Mouse (Mus musculus) layer of hippocampus, adult 6 months (tissue): ENCODE results near the gene Olfr1302. TPM values are rescaled to one million over a fixed set of nuclear protein-coding genes. Genes with fewer than 3 reads are reported as not detected.

Source experiments
- long read RNA-seq, 2 experiments: library from polyadenylated mRNA; unstranded; transcript quantifications; one replicate each; pipeline ENCODE4 v2.0.0; 2019 to 2020
- polyA plus RNA-seq: library from polyadenylated mRNA; unstranded; fragments of <200 nt; fragmentation: Nextera tagmentation; gene quantifications from 2 replicates; pipeline ENCODE4 v1.2.3, GENCODE M21; 2021

Olfr1302 gene
- polyA plus RNA-seq = not detected in 2 replicates
- long read RNA-seq, experiment 1 = 0 reads
- long read RNA-seq, experiment 2 = 0 reads

DNA sequence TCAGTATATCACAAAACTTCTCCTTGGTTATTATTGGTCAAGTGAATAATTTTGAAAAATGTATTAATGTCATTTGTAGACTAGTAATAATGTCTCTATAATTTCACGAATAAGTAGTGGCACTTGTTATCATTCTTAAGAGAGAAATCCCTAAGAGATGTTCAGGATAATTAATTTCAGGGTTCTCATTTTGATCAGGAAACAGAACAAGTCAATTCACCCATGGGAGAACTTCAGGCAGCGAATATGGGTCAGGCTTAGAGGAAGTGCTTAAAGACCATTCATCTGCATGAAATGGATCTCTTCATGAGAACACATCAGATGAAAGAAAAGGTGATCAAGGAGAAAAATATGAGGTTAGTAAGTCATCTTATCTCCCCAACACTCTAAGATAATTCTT lies at the start of gene Olfr1302:
Gene Olfr1302 (plus strand): TSS at position 301 of the 400 bp plus-strand sequence.

DNA sequence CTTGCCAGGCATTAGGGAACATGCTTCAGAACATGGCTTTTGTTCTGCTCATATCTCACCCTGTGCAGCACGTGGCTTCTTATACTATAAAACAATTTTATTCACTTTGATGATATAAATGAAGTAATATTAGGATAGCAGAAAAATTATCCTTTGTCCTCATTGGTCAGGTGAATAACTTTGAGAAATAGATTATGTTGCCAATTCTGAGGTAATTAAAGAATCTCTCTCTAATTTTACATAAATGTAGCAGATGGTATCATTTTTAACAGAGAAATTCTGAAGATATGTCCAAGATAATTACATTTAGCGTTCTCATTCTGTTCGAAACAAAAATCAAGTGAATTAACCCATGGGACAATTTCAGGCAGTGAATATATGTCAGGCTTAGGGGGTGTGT lies 26.5 kb upstream of the Olfr1302 start, which contains the start of gene Olfr1301:
Gene Olfr1301 (plus strand): TSS at position 301 of the 400 bp plus-strand sequence.

DNA sequence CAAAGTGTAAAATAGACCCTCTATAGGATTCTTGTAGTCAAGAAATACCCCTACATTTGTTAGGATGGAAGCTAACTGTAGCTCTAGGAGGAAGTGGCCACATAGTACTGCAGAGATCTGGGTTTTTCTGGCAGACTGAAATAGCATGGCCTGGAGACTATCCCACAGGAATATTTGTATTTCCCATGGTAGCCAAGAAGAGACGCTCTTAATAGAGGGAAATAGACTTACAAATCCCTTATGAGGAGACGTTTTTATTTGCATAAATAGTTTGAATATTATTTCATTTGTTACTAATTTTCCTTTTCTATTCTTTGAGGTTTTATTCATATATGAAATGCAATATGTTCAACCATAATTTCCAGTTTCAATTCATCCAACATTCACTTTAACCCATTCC lies 43.0 kb downstream of the Olfr1302 start, which contains the start of gene Olfr1303:
Gene Olfr1303 (minus strand): TSS at position 101 of the 400 bp plus-strand sequence.

Other genes starting within 250 kb of the Olfr1302 start
- not detected in 2 replicates for gene Olfr1294, start 237.1 kb upstream of the Olfr1302 start, polyA plus RNA-seq
- not detected in 2 replicates for gene Olfr1295, start 207.7 kb upstream of the Olfr1302 start, polyA plus RNA-seq
- gene Olfr1297, start 150.9 kb upstream of the Olfr1302 start, polyA plus RNA-seq = not detected in 2 replicates
- gene Olfr1298, start 128.2 kb upstream of the Olfr1302 start, polyA plus RNA-seq = not detected in 2 replicates
- gene Olfr1299, start 116.0 kb upstream of the Olfr1302 start, polyA plus RNA-seq = not detected in 2 replicates
- gene Olfr1301, start 26.4 kb upstream of the Olfr1302 start, polyA plus RNA-seq = not detected in 2 replicates
- not detected in 2 replicates for gene Olfr1303, start 42.9 kb downstream of the Olfr1302 start, polyA plus RNA-seq
- gene Olfr1305, start 99.7 kb downstream of the Olfr1302 start, polyA plus RNA-seq = not detected in 2 replicates
- gene Olfr1306, start 138.8 kb downstream of the Olfr1302 start, polyA plus RNA-seq = not detected in 2 replicates
- not detected in 2 replicates for gene Olfr1307, start 172.0 kb downstream of the Olfr1302 start, polyA plus RNA-seq
- not detected in 2 replicates for gene Olfr1308, start 187.5 kb downstream of the Olfr1302 start, polyA plus RNA-seq
- gene Olfr1309, start 212.9 kb downstream of the Olfr1302 start, polyA plus RNA-seq = not detected in 2 replicates
- gene Olfr1310, start 235.3 kb downstream of the Olfr1302 start, polyA plus RNA-seq = not detected in 2 replicates
- not detected in 2 replicates for gene Olfr1311, start 247.0 kb downstream of the Olfr1302 start, polyA plus RNA-seq